Mouse (Mus musculus) C2C12 (cell line): ENCODE data around the gene Actr1a.

Experiments
- CEBPB ChIP-seq: IDR thresholded peaks from one replicate; pipeline ENCODE4 v1.6.1; 2011; ENCODE audit warnings: low read depth, mild to moderate bottlenecking, control low read depth, moderate library complexity
- CTCF ChIP-seq: IDR thresholded peaks from one replicate; pipeline ENCODE4 v1.5.1; 2011; ENCODE audit not compliant: control insufficient read depth, insufficient read depth, insufficient read length
- FOSL1 ChIP-seq: IDR thresholded peaks from one replicate; pipeline ENCODE4 v1.8.0; 2011; ENCODE audit warnings: mild to moderate bottlenecking, low read length; ENCODE audit not compliant: poor library complexity, insufficient read depth, severe bottlenecking
- MAX ChIP-seq: IDR thresholded peaks from one replicate; pipeline ENCODE4 v1.6.1; 2011; ENCODE audit warnings: mild to moderate bottlenecking, control low read depth
- MYOG ChIP-seq: IDR thresholded peaks from one replicate; pipeline ENCODE4 v1.6.1; 2011; ENCODE audit not compliant: control insufficient read depth, insufficient read length; ENCODE audit errors: extremely low read depth
- USF1 ChIP-seq: IDR thresholded peaks from one replicate; pipeline ENCODE4 v1.6.1; 2011; ENCODE audit warnings: low read depth, mild to moderate bottlenecking, control low read depth, moderate library complexity

DNA sequence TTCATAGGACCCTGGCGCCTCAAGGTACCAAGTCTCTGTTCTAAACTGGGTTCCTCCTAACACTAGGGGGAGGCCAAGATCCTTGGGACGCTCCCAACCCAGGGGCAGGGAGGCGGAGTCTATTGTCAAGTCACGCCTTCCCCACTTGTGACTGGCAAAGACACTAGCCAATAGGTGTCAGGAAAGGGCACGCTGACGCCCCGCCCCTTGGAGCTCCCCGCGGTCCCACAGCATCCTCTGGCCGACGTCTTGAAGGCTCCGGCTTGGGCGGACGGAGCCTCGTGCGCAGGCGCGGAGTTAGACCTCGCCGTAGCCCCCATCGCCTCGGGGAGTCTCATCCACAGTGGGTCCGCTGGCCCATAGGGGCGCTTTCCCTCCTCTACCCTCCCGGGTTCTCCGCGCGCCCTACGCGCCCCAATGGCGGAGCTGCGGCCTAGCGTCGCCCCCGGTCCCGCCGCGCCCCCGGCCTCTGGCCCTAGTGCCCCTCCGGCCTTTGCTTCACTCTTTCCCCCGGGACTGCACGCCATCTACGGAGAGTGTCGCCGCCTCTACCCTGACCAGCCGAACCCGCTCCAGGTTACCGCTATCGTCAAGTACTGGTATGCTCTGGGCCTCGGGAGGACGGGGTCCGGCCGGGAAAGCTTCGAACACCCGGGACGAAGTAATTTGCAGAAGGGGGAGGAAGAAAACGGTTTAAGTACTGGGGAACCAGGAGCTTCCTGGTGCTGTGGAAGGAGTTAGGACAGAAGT lies 1.3 kb upstream of the Actr1a start, which contains the start of gene Sufu:
- TF ChIP-seq MAX = peak; percentile 71
- TF ChIP-seq CTCF = peak; percentile 55
- no peak for TF ChIP-seq MYOG
- TF ChIP-seq FOSL1 = no peak
- no peak for TF ChIP-seq CEBPB
- TF ChIP-seq USF1 = no peak
